Mouse (Mus musculus): Measurements from ENCODE around the gene Ddb1. TPM values are rescaled to one million over a fixed set of nuclear protein-coding genes. Genes with fewer than 3 reads are reported as not detected.

Ddb1 gene
- polyA plus RNA-seq, 1 experiment from 2014 or later = 430 TPM

DNA sequence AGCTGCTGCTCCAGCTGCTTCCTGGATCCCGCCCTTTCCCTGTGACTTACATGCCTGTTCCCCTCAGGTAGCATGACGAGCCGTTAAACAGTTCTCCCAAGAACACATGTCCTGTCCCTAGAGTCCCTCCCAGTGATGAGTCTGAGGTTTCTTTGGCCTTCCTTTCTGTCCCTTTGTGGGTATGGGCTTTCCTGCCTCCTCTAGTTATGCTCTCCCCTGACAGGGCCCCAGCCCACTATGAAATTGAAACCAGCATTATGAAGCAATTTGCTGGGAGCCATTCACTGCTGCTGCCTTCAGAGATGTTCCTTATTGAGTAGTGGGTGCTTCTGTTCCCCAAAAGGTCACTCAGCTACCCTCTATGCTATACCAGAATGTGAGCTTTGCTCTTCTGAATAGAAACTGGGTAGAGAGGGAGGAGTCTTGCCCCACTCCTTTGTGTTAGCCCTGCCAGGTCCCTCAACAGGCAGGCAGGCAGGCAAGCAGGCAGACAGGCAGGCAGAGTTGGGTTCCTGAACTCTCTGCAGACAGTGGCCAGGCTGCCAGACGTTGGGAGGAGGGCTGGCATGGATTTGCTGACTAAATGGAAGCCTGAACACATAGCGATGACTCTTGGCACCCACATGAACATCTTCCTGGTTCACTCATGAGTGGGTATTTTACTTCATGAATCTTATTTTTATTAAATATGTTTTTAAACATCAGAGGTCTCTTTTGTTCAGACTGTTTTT, 15.8 kb upstream of the Ddb1 start:
- Histone ChIP-seq H3K4me2 (replicated peaks; ENCODE audit: low read depth, low read length) (no peak overlapping the region), H3K27ac (ENCODE audit: low read length) (no peak overlapping the region), H3K36me3 (ENCODE audit: insufficient read depth, low read length) (peaks cover 12% of the 10 kb centered on the region; the same call in 1 of the 2 replicates), H3K9me3 (ENCODE audit: low read length) (no peaks in the 10 kb centered on the region), H3K27me3 (ENCODE audit: insufficient read depth, low read length) (no peaks in the 10 kb centered on the region), H3K4me1 (ENCODE audit: insufficient read depth, low read length) (no peaks in the 10 kb centered on the region), H3K4me3 (ENCODE audit: low read length) (no peak overlapping the region), H3K9ac (replicated peaks; ENCODE audit: low read length) (no peak overlapping the region)
- ATAC-seq (ENCODE audit: low FRiP score, low TSS enrichment) = no peak
- 67% methylated on average over 5 of the region's 5 CpGs for WGBS

DNA sequence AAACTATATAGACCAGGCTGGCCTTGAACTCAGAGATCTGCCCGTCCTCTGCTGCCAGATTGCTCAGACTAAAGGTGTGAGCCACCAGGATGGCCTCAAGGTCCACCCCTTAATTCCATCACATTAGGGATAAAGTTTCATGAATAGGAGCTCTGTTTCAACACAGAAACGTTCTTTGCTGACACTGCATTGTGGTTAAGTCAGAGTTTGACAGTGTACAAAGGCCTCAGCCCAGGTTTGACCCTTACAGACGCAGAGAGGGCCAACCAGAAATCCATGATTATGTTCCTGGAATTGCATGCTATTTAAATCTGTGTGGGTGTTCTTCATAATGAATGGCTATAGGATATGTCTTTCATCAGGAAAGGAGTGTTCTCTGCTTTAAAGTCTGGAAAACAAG, 14.8 kb upstream of the Ddb1 start:
- no peak overlapping the region for H3K4me2 ChIP-seq (replicated peaks; ENCODE audit: low read depth, low read length)
- no peak overlapping the region for H3K9ac ChIP-seq (replicated peaks; ENCODE audit: low read length)
- H3K4me1 ChIP-seq (ENCODE audit: insufficient read depth, low read length) = no peaks in the 10 kb centered on the region
- no peak overlapping the region for H3K27ac ChIP-seq (ENCODE audit: low read length)
- no peaks in the 10 kb centered on the region for H3K27me3 ChIP-seq (ENCODE audit: insufficient read depth, low read length)
- no peak for ATAC-seq (ENCODE audit: low FRiP score, low TSS enrichment)
- H3K36me3 ChIP-seq (ENCODE audit: insufficient read depth, low read length) = peaks cover 19% of the 10 kb centered on the region
- no peak overlapping the region for H3K4me3 ChIP-seq (ENCODE audit: low read length)
- H3K9me3 ChIP-seq (ENCODE audit: low read length) = no peaks in the 10 kb centered on the region
- WGBS = 72% methylated on average over 3 of the region's 3 CpGs

DNA sequence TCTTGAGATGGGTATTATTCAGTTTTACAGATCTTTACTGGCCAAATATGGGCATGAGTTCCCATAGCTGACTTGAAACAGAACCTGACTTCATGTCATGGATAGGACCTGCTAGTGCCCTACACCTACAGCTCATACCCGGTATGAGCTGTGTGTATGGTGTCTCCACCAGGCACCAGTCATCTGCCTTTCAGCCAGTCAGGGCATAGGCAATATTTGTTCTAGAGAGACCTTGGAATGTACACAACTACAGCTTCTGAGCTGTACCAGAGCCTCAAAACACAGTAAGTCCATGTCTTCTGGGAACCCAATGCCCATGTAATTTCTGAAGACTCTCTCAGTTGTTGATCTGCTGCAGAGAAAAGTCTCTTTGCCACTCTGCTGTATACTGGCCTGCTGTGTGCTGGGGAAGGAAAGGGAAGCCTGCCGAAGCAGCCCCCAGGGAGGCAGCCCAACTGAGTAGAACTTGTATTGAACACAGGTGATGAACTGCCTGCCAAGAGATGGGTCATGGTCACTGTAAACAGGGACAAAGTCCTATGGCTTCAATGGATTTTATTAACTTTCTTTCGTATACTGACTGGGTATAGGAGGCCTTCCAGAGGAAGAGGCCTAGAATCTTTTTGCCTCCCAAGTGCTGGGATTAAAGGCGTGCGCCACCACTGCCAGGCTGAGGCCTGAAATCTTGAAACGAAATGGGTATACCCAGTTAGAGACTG, 13.3 kb upstream of the Ddb1 start:
- Histone ChIP-seq H3K4me2 (replicated peaks; ENCODE audit: low read depth, low read length) (no peak overlapping the region), H3K4me1 (ENCODE audit: insufficient read depth, low read length) (no peaks in the 10 kb centered on the region), H3K27ac (ENCODE audit: low read length) (no peak overlapping the region), H3K9me3 (ENCODE audit: low read length) (no peaks in the 10 kb centered on the region), H3K9ac (replicated peaks; ENCODE audit: low read length) (no peak overlapping the region), H3K27me3 (ENCODE audit: insufficient read depth, low read length) (no peaks in the 10 kb centered on the region), H3K4me3 (ENCODE audit: low read length) (no peak overlapping the region), H3K36me3 (ENCODE audit: insufficient read depth, low read length) (peaks cover 26% of the 10 kb centered on the region)
- ATAC-seq (ENCODE audit: low FRiP score, low TSS enrichment) = no peak
- WGBS = 93% methylated on average over 6 of the region's 6 CpGs

DNA sequence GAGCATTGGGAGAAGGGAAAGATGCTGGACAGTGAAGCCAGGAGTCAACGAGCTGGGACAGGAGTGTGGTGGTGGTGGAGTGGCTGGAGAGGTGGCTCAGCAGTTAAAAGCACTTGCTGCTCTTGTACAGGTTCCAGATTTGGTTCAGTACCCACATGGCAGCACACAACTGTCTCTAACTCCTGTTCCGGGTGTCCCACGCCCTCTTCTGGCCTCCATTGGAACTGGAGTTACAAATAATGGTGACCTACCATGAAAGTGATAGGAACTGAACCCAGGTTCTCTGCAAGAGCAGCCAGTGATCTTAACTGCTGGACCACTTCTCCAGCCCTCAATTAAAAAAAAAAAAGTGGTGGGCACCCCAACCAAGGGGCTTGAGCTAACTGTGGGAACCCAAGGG, 6.9 kb upstream of the Ddb1 start:
- no peak overlapping the region for H3K9ac ChIP-seq (replicated peaks; ENCODE audit: low read length)
- no peaks in the 10 kb centered on the region for H3K9me3 ChIP-seq (ENCODE audit: low read length)
- peaks cover 31% of the 10 kb centered on the region for H3K36me3 ChIP-seq (ENCODE audit: insufficient read depth, low read length)
- no peak overlapping the region for H3K4me2 ChIP-seq (replicated peaks; ENCODE audit: low read depth, low read length)
- H3K27ac ChIP-seq (ENCODE audit: low read length) = no peak overlapping the region
- ATAC-seq (ENCODE audit: low FRiP score, low TSS enrichment) = no peak
- 42% methylated on average over 3 of the region's 3 CpGs for WGBS
- peaks cover 8% of the 10 kb centered on the region for H3K4me1 ChIP-seq (ENCODE audit: insufficient read depth, low read length)
- H3K27me3 ChIP-seq (ENCODE audit: insufficient read depth, low read length) = no peaks in the 10 kb centered on the region
- no peak overlapping the region for H3K4me3 ChIP-seq (ENCODE audit: low read length)

DNA sequence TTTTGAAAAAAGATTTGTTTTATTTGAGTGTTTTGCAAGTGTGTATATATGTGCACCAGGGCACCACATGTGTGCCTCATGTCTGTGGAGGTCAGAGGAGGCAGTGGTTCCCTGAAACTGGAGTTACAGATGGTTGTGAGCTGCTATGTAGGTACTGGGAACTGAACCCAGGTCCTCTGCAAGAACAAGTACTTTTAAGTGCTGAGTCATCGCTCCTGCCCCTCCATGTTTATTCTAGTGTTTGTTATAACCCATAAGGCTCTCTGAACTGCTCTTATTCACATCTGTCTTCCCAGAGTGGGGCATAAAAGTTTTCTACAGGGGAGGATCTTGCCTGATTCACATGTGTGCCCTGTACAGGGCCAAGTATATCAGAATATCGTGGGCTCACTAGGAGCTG, 5.5 kb upstream of the Ddb1 start:
- Histone ChIP-seq H3K4me1 (ENCODE audit: insufficient read depth, low read length) (peaks cover 14% of the 10 kb centered on the region), H3K27me3 (ENCODE audit: insufficient read depth, low read length) (no peaks in the 10 kb centered on the region), H3K4me3 (ENCODE audit: low read length) (no peak overlapping the region), H3K27ac (ENCODE audit: low read length) (no peak overlapping the region), H3K4me2 (replicated peaks; ENCODE audit: low read depth, low read length) (no peak overlapping the region), H3K9ac (replicated peaks; ENCODE audit: low read length) (no peak overlapping the region), H3K9me3 (ENCODE audit: low read length) (no peaks in the 10 kb centered on the region), H3K36me3 (ENCODE audit: insufficient read depth, low read length) (peaks cover 19% of the 10 kb centered on the region)
- ATAC-seq (ENCODE audit: low FRiP score, low TSS enrichment) = no peak
- WGBS = 93% methylated on average over 2 of the region's 2 CpGs

DNA sequence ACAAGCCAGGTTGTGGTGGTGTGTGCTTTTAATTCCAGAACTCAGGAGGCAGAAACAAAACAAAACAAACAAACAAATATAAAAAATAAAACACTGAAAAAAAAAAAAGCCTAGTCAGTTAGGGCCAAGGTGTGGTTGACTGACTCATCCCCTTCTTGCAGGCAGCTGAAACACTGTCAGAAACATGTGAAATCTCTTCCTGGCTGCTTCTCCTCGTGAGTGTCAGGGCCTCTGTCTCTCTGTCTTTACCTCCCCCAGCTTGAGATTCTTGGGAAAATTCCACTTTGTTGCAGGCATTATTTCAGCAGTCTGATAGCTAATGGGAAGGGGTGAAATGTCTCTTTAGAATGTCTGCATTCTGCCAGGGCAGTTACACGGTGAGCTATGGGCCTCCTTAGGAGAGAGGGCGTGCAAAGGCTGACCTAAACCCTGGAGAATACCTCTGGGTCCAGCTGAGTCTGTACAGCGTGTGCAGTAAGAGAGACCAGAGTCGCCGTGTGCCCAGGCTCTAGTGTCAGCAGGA, 2.8 kb upstream of the Ddb1 start:
- Histone ChIP-seq H3K9me3 (ENCODE audit: low read length) (no peaks in the 10 kb centered on the region), H3K27ac (ENCODE audit: low read length) (peak overlapping the region; percentile 88), H3K9ac (replicated peaks; ENCODE audit: low read length) (peak overlapping the region; percentile 71), H3K4me3 (ENCODE audit: low read length) (peak overlapping the region; percentile 40), H3K4me2 (replicated peaks; ENCODE audit: low read depth, low read length) (peak overlapping the region; percentile 52), H3K27me3 (ENCODE audit: insufficient read depth, low read length) (no peaks in the 10 kb centered on the region), H3K36me3 (ENCODE audit: insufficient read depth, low read length) (peaks cover 8% of the 10 kb centered on the region), H3K4me1 (ENCODE audit: insufficient read depth, low read length) (peaks cover 27% of the 10 kb centered on the region)
- ATAC-seq (ENCODE audit: low FRiP score, low TSS enrichment) = 0 out of 2 replicates have a peak, but pooled peaks have one; percentile 24
- 5% methylated on average over 6 of the region's 6 CpGs for WGBS

DNA sequence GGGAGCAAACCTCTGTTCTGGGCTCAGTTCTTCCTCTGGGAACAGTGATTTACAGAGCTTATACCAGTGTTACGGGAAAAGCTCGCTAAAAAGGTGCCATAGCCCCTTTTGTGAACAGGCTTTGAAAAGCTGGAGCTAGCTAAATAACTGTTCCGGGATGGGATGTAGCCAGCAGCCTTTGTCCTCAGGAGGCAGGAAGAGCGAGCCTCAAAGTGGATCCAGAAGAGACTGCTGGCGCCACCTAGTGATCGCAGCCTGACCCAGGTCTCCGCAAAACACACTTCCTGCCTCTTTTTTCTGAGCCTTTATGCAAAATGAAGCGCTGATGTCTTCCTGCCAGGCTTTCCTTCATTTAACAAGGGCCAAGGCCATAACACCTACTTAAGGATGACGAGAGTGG, 2.3 kb upstream of the Ddb1 start:
- peak; percentile 62; the same call in 1 of the 2 replicates for ATAC-seq (ENCODE audit: low FRiP score, low TSS enrichment)
- Histone ChIP-seq H3K36me3 (ENCODE audit: insufficient read depth, low read length) (peaks cover 10% of the 10 kb centered on the region), H3K9me3 (ENCODE audit: low read length) (no peaks in the 10 kb centered on the region), H3K4me1 (ENCODE audit: insufficient read depth, low read length) (peaks cover 27% of the 10 kb centered on the region), H3K4me3 (ENCODE audit: low read length) (peak overlapping the region; percentile 40), H3K4me2 (replicated peaks; ENCODE audit: low read depth, low read length) (peak overlapping the region; percentile 52), H3K27ac (ENCODE audit: low read length) (peak overlapping the region; percentile 88), H3K9ac (replicated peaks; ENCODE audit: low read length) (peak overlapping the region; percentile 91), H3K27me3 (ENCODE audit: insufficient read depth, low read length) (no peaks in the 10 kb centered on the region)
- WGBS = 1% methylated on average over 9 of the region's 9 CpGs

DNA sequence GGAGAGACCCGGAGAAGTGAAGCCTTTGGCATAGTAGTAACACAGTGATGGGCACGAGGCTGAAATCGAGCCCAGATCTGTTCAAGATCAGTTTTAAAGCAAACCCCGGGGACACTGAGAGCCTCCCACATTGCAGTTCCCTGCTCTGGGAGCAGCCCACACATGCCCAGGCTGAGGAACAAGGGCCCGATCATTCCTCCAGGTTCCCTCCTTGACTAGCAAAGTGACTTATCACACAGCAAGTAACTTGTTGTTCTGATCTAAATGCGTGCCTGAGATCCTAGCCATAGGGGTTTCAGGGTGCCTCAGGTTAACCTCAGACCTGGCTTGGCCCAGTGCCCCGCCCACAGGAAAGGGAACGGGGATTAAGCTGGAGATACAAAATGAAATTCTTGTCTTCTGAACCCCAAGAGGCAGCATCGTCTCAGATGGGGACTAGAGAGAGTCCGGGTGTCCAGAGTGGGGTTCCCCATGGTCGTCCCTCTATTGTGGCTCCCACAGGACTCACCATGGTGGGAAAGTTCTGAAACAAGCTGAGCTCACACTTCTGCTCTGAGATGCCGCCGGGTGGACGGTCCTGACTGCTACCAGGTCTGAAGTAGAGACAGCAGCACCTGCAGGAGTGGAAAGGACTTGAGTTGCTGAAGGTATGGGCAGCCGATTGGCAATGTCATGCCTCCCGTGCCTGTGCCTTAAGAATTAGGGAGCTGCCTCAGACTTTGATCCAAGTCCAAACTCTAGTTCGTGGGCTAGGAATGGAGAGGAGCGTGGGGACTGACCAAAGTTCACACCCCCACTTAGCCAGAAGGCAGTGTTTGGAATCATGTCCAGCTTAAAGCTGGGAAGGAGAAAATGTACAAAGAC, 1.2 kb upstream of the Ddb1 start:
- peak overlapping the region; percentile 9 for H3K4me3 ChIP-seq (ENCODE audit: low read length)
- H3K27me3 ChIP-seq (ENCODE audit: insufficient read depth, low read length) = no peaks in the 10 kb centered on the region
- H3K27ac ChIP-seq (ENCODE audit: low read length) = peak overlapping the region; percentile 96
- H3K9me3 ChIP-seq (ENCODE audit: low read length) = no peaks in the 10 kb centered on the region
- peaks cover 27% of the 10 kb centered on the region for H3K4me1 ChIP-seq (ENCODE audit: insufficient read depth, low read length)
- H3K9ac ChIP-seq (replicated peaks; ENCODE audit: low read length) = peak overlapping the region; percentile 91
- H3K4me2 ChIP-seq (replicated peaks; ENCODE audit: low read depth, low read length) = peak overlapping the region; percentile 75
- peaks cover 18% of the 10 kb centered on the region for H3K36me3 ChIP-seq (ENCODE audit: insufficient read depth, low read length)
- 75% methylated on average over 18 of the region's 18 CpGs for WGBS
- ATAC-seq (ENCODE audit: low FRiP score, low TSS enrichment) = no peak

DNA sequence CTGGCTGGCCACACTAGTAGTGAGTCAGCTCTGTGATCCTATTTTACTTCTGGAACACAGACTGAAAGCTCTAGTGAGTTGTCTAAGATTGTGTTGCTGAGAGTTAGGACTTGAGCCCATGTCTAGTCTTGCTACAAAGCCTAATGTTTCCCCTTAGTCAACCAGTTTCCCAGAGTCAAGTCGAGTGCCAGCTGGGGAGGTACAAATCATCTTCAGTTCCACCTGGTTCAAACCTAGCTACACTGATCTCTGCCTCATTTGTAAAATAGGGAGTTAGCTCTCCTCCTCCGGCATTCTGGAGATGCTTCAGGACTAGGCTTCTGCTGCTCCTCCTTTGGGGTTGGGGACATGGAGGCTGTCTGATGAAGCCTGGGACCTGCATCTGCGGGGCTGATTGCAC, 593 bp upstream of the Ddb1 start:
- no peak for ATAC-seq (ENCODE audit: low FRiP score, low TSS enrichment)
- Histone ChIP-seq H3K9me3 (ENCODE audit: low read length) (no peaks in the 10 kb centered on the region), H3K4me3 (ENCODE audit: low read length) (peak overlapping the region; percentile 99), H3K9ac (replicated peaks; ENCODE audit: low read length) (peak overlapping the region; percentile 91), H3K36me3 (ENCODE audit: insufficient read depth, low read length) (peaks cover 22% of the 10 kb centered on the region), H3K27me3 (ENCODE audit: insufficient read depth, low read length) (no peaks in the 10 kb centered on the region), H3K4me2 (replicated peaks; ENCODE audit: low read depth, low read length) (peak overlapping the region; percentile 75), H3K27ac (ENCODE audit: low read length) (peak overlapping the region; percentile 96), H3K4me1 (ENCODE audit: insufficient read depth, low read length) (peaks cover 27% of the 10 kb centered on the region)
- 32% methylated on average over 3 of the region's 3 CpGs for WGBS

All from kidney, embryonic 16.5 days (tissue).